Mouse (Mus musculus) 3T3-L1 (cell line): ENCODE measurements around the gene Tspan2.

Experiments used
- DNase-seq: peaks from one replicate; pipeline ENCODE4 v3.0.0-alpha.2; 2015; ENCODE audit warnings: low read depth, low spot score

Gene Tspan2

GRCm38 (mm10) chr3:102773018-102773417, 38.7 kb downstream of the Tspan2 start:
- no peak for DNase-seq

GRCm38 (mm10) chr3:102782618-102783017, 48.3 kb downstream of the Tspan2 start, which contains the start of gene Tshb:
Gene Tshb (minus strand): TSS chr3:102782718.
- no peak for DNase-seq

DNA sequence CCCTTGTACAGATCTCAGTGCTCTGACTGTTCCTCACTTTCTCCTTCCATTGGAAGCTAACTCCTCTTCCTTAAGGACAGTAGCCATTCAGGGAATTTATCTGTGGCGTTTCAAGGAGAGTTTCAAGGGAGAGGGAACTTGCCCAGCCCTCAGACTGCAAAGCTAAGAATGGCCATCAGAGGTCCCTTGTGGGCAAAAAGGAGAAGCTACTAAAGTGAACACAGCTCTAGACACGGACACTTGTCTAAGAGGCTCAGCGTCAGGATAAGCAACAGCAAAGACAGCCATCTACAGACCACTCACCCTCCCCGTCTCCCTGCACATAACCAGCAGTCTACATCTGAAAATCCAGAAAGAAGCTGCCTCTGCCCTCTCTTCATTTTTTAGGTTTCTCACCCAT, 53.0 kb downstream of the Tspan2 start:
- no peak for DNase-seq

- peak; percentile 90 for DNase-seq
These were observed 69.6 kb downstream of the Tspan2 start for GRCm38 (mm10) chr3:102803937-102804336.

- DNase-seq, result peak; percentile 37
These were observed 108.1 kb downstream of the Tspan2 start for GRCm38 (mm10) chr3:102842386-102842785.

- no peak for DNase-seq
These were observed 114.3 kb downstream of the Tspan2 start for GRCm38 (mm10) chr3:102848661-102849060.
